Mouse (Mus musculus): Measurements from ENCODE around the gene B4galt1. TPM values are rescaled to one million over a fixed set of nuclear protein-coding genes. Genes with fewer than 3 reads are reported as not detected.

Gene B4galt1
- polyA plus RNA-seq, 1 experiment = 33.0 TPM

GRCm38 (mm10) chr4:40837451-40838285 is 16.1 kb downstream of the B4galt1 start:
- no peak overlapping the region for H3K4me3 ChIP-seq (ENCODE audit: insufficient read depth, low read depth, low read length)
- H3K27ac ChIP-seq (replicated peaks; ENCODE audit: low read depth, low read length) = peak overlapping the region; percentile 87
- peaks cover 29% of the 10 kb centered on the region for H3K4me1 ChIP-seq (ENCODE audit: control insufficient read depth, insufficient read depth, insufficient read length, low read length)

DNA sequence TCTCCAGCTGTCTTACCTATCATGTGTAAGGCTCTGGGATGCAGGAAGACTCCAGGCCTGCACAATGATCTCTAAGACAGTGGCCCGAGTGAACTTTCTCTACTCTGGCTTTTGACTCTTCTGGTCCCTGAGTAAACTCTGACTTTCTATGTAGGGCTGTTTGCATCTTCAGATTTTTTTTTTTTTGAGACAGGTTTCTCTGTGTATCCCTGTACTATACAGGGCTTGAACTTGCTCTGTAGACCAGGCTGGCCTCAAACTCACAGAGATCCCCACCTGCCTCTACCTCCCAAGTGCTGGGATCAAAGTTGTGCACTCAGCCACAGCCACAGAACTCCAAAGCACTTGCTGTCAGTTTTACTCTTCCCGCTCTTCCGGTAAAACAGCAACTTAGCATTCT is 16.8 kb downstream of the B4galt1 start:
- Histone ChIP-seq H3K4me3 (ENCODE audit: insufficient read depth, low read depth, low read length) (no peak overlapping the region), H3K27ac (replicated peaks; ENCODE audit: low read depth, low read length) (peak overlapping the region; percentile 87), H3K4me1 (ENCODE audit: control insufficient read depth, insufficient read depth, insufficient read length, low read length) (peaks cover 24% of the 10 kb centered on the region)

GRCm38 (mm10) chr4:40834872-40835271 is 18.9 kb downstream of the B4galt1 start:
- Histone ChIP-seq H3K4me1 (ENCODE audit: control insufficient read depth, insufficient read depth, insufficient read length, low read length) (peaks cover 33% of the 10 kb centered on the region), H3K27ac (replicated peaks; ENCODE audit: low read depth, low read length) (peak overlapping the region; percentile 29; the same call in 1 of the 2 replicates)

DNA sequence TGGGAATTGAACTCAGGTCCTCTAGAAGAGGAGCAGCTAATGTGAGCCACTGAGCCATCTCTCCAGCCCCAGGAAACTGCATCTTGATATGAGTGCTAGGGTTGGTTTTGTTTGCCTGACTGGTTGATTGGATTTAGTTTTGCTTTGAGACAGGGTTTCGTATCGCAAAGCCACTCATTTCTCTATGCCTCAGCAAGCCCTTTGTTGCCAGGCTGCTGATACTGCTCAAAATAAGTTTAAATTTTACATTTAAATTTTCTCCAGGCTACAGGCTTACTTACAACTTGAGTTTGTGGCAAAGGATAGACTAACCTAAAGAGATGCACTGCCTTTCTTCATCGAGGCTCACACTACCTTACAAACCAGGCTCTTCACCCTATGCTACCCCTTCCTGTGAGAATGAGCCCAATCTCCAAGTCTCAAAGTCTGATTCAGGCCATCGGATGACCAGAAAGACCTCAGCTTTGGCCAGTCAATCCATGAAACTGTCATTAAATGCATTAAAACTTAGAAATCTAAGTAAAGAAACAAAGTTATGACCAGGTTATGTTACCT is 19.5 kb downstream of the B4galt1 start:
- H3K4me1 ChIP-seq (ENCODE audit: control insufficient read depth, insufficient read depth, insufficient read length, low read length) = peaks cover 37% of the 10 kb centered on the region
- no peak overlapping the region for H3K4me3 ChIP-seq (ENCODE audit: insufficient read depth, low read depth, low read length)
- H3K27ac ChIP-seq (replicated peaks; ENCODE audit: low read depth, low read length) = no peak overlapping the region

More at GRCm38 (mm10) chr4:40834872-40835271, 18.9 kb downstream of the B4galt1 start:
- no peak overlapping the region for H3K4me3 ChIP-seq (ENCODE audit: insufficient read depth, low read depth, low read length)

DNA sequence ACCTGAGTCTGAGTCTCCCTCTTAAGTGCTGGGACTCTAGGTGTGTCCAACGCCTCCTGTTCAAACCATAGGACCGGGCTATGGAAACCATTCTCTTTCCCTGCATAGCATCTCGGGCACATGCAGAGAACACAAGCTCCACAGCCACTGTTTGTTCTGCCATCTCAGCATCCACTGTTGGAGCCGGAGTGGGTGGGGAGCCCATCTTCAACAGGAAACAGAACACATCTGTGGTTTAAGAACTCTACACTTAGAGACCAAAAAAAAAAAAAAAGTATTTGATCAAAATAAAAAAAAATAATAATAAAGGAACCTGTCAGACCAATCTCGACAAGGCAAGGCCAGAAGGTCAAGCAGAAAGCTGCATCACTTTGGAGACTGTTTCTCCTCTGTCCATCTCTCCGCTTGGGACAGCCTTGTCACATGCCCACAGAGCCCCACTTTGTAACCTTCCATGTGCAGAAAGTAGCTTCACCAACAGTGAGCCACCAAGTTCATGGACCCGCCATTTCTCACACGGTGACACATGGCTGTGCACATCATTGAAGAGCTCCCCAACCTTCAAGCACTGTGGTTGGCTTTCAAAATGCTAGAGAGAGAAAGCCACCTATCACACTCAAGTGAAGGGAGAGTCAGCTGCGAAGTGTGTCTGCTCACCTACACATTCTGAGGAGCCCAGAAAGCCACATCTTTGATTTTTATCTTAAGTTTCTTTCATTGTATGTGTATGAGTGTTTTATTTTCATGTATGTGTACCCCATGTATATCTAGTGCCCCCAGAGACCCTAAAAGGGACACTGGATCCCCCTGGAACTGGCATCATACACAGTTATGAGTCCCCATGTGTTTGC is 20.2 kb downstream of the B4galt1 start:
- peaks cover 30% of the 10 kb centered on the region for H3K4me1 ChIP-seq (ENCODE audit: control insufficient read depth, insufficient read depth, insufficient read length, low read length)
- no peak overlapping the region for H3K27ac ChIP-seq (replicated peaks; ENCODE audit: low read depth, low read length)

GRCm38 (mm10) chr4:40830530-40830929 is 23.3 kb downstream of the B4galt1 start:
- peaks cover 28% of the 10 kb centered on the region for H3K4me1 ChIP-seq (ENCODE audit: control insufficient read depth, insufficient read depth, insufficient read length, low read length)
- no peak overlapping the region for H3K4me3 ChIP-seq (ENCODE audit: insufficient read depth, low read depth, low read length)
- H3K27ac ChIP-seq (replicated peaks; ENCODE audit: low read depth, low read length) = peak overlapping the region; percentile 78

More for the DNA sequence above, 20.2 kb downstream of the B4galt1 start:
- H3K4me3 ChIP-seq (ENCODE audit: insufficient read depth, low read depth, low read length) = no peak overlapping the region

DNA sequence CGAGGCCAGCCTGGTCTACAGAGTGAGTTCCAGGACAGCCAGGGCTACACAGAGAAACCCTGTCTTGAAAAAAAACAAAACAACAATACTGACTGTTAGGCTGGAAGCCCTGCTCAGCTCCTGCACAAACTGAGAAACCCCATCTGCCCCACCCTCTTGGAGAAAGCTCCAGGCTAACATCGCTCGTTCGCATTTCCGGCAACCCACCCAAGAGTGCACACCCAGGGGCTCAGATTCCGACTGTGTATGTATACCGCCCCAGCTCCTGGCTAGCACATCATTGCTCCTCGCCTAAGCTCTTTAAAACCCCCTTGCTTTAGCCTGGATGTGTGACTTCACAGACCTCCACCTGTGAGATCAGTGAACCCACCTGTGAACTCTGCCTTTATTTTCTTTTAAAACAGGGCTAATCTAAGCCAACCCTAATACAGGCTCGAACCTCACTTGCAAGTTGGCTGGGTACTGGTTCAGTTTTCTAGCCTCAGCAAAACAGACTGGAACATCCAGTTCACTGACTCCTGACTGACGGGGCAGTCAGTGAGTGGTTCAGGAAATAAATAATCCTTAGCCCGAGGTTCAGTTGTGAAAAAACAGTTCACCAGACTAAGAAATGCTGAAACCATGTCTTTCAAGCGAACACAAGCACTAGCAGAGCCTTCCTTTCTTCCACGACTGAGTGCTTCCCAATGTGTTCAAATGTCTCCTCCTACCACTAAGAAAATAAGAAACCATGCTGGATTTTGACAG is 24.0 kb downstream of the B4galt1 start:
- Histone ChIP-seq H3K4me3 (ENCODE audit: insufficient read depth, low read depth, low read length) (no peak overlapping the region), H3K4me1 (ENCODE audit: control insufficient read depth, insufficient read depth, insufficient read length, low read length) (peaks cover 31% of the 10 kb centered on the region), H3K27ac (replicated peaks; ENCODE audit: low read depth, low read length) (peak overlapping the region; percentile 71)

DNA sequence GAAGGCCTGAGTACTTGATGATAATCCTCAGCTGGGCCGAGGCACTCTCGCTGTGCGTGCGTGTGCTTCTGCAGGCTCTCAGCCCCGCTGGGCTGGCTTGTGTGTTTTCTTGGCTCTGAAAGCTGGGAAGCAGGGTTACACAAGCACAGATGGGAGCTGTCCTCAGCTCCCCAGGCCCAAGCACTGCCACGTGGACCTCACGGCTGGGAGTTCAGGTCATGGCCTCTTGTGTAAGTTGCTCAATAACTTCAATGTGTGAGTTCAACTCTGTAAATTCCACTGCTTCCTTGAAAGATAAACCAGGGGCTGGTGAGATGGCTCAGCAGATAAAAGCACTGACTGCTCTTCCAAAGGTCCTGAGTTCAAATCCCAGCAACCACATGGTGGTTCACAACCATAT is 24.9 kb downstream of the B4galt1 start:
- H3K27ac ChIP-seq (replicated peaks; ENCODE audit: low read depth, low read length) = peak overlapping the region; percentile 59
- H3K4me3 ChIP-seq (ENCODE audit: insufficient read depth, low read depth, low read length) = no peak overlapping the region
- peaks cover 31% of the 10 kb centered on the region for H3K4me1 ChIP-seq (ENCODE audit: control insufficient read depth, insufficient read depth, insufficient read length, low read length)

DNA sequence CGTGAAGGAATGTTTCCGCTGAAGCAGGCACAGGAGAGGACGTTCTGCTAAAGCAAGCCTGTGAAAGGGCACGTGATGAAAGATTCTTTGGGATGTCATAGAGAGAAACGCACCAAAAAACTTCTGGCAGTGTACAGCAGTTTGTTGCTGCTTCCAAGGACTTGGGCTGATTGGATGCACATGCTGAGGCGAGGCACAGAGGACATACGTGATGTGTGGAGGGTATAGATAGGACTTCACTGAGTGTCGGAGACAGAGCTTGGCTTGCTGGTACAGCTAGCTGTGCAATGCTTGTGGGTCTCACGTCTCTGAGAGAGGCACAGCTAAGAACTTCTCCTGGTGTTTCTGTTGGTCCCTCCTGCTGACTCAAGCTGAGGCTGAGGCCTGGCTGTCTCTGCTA is 25.9 kb downstream of the B4galt1 start:
- Histone ChIP-seq H3K27ac (replicated peaks; ENCODE audit: low read depth, low read length) (peak overlapping the region; percentile 59), H3K4me3 (ENCODE audit: insufficient read depth, low read depth, low read length) (no peak overlapping the region), H3K4me1 (ENCODE audit: control insufficient read depth, insufficient read depth, insufficient read length, low read length) (peaks cover 28% of the 10 kb centered on the region)

DNA sequence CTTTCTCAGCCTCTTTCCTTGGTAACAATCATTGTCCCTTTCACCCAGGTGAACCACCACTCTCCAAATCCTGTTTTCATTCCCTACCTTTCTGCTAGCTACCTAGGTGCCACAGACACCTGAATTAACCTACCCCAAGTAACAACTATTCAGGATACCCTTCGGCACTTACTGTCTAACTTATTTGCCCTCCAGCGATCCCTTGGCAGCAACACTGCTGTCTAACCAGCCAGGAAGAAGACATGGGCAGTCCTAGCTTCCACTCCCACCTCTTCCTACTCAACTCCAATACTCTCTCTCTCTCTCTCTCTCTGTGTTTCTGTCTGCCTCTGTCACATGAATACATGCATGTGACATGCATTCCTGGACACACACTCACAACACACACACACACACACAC is 27.0 kb downstream of the B4galt1 start:
- Histone ChIP-seq H3K27ac (replicated peaks; ENCODE audit: low read depth, low read length) (no peak overlapping the region), H3K4me3 (ENCODE audit: insufficient read depth, low read depth, low read length) (no peak overlapping the region), H3K4me1 (ENCODE audit: control insufficient read depth, insufficient read depth, insufficient read length, low read length) (peaks cover 28% of the 10 kb centered on the region)

- peaks cover 25% of the 10 kb centered on the region for H3K4me1 ChIP-seq (ENCODE audit: control insufficient read depth, insufficient read depth, insufficient read length, low read length)
- no peak overlapping the region for H3K4me3 ChIP-seq (ENCODE audit: insufficient read depth, low read depth, low read length)
- H3K27ac ChIP-seq (replicated peaks; ENCODE audit: low read depth, low read length) = no peak overlapping the region
These were observed 27.8 kb downstream of the B4galt1 start for GRCm38 (mm10) chr4:40825981-40826380.

DNA sequence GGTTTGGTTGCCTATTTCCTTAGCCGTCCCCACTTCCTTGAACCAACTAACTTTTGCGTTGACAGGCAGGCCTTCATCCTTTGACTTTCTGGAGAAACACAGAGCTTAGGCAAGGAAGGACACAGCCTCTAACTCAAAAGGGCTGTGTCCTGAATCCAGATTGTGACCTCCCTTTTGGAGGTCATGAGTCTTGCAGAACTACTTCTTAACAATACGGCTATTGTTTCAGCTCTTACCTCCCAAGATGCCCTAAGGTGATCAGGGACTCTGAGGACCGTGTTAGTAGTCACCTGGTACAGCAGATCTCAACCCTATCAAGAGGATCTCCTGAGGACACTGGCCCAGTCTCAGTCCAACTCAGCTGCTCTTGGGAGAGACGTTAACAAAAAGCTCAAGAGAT is 28.7 kb downstream of the B4galt1 start:
- H3K4me3 ChIP-seq (ENCODE audit: insufficient read depth, low read depth, low read length) = no peak overlapping the region
- peak overlapping the region; percentile 12 for H3K27ac ChIP-seq (replicated peaks; ENCODE audit: low read depth, low read length)
- H3K4me1 ChIP-seq (ENCODE audit: control insufficient read depth, insufficient read depth, insufficient read length, low read length) = peaks cover 22% of the 10 kb centered on the region

DNA sequence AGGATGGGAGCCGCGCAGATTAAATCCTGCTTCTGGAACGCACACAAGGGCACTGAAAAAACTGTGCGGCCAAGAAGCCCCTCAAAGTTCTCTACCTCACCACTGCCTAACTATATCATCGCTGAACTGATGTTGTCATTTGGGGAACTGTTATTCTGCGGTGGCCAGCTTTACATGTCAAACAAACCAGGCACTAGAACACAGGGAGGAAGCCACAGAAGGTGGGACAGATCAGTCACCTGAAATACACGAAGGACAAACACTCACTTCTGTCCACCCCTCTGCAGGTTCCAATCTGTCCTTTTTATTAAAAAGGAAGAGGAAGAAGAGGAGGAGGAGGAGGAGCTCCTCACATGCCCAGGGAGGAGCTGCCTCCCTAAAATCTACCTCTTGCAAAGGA is 29.3 kb downstream of the B4galt1 start:
- H3K27ac ChIP-seq (replicated peaks; ENCODE audit: low read depth, low read length) = peak overlapping the region; percentile 12; the same call in 1 of the 2 replicates
- H3K4me1 ChIP-seq (ENCODE audit: control insufficient read depth, insufficient read depth, insufficient read length, low read length) = peaks cover 16% of the 10 kb centered on the region
- H3K4me3 ChIP-seq (ENCODE audit: insufficient read depth, low read depth, low read length) = no peak overlapping the region

GRCm38 (mm10) chr4:40823664-40824063 is 30.1 kb downstream of the B4galt1 start:
- H3K27ac ChIP-seq (replicated peaks; ENCODE audit: low read depth, low read length) = no peak overlapping the region
- no peak overlapping the region for H3K4me3 ChIP-seq (ENCODE audit: insufficient read depth, low read depth, low read length)
- H3K4me1 ChIP-seq (ENCODE audit: control insufficient read depth, insufficient read depth, insufficient read length, low read length) = peaks cover 18% of the 10 kb centered on the region; the same call in 1 of the 2 replicates

Measured in brown adipose tissue, adult 24 weeks (tissue).